Mouse (Mus musculus): ENCODE data around the gene Pcid2. TPM values are rescaled to one million over a fixed set of nuclear protein-coding genes. Genes with fewer than 3 reads are reported as not detected.

Pcid2 gene
- polyA plus RNA-seq, 1 experiment, result 23.6 TPM

- no peak overlapping the region for H3K4me3 ChIP-seq (ENCODE audit: insufficient read depth, poor library complexity, severe bottlenecking)
- no peaks in the 10 kb centered on the region for H3K79me3 ChIP-seq (ENCODE audit: low read depth)
- no peaks in the 10 kb centered on the region for H3K79me2 ChIP-seq (ENCODE audit: control insufficient read depth, insufficient read depth)
- peaks cover 61% of the 10 kb centered on the region for H3K27me3 ChIP-seq (ENCODE audit: control insufficient read depth, insufficient read depth, insufficient read length)
- H3ac ChIP-seq (ENCODE audit: control insufficient read depth, insufficient read length, low read depth), result no peak overlapping the region
- H3K36me3 ChIP-seq (ENCODE audit: control insufficient read depth, insufficient read depth), result no peaks in the 10 kb centered on the region
- TF ChIP-seq CEBPB (IDR thresholded peaks at IDR 0.05; ENCODE audit: low read depth), result no peak
- no peak for TF ChIP-seq USF1 (IDR thresholded peaks at IDR 0.05; ENCODE audit: low read depth)
- TF ChIP-seq MYOD1 (IDR thresholded peaks at IDR 0.05; ENCODE audit: control insufficient read depth, insufficient read length, low read depth), result no peak
- no peak for TF ChIP-seq FOSL1 (IDR thresholded peaks at IDR 0.05; ENCODE audit: insufficient read depth, low read length, poor library complexity, severe bottlenecking)
- TF ChIP-seq MYOG (IDR thresholded peaks at IDR 0.05; ENCODE audit: control insufficient read depth, extremely low read depth, insufficient read length), result no peak
- no peak for TF ChIP-seq CTCF (IDR thresholded peaks at IDR 0.05; ENCODE audit: control insufficient read depth, insufficient read depth, insufficient read length)
- no peak for TF ChIP-seq MAX (IDR thresholded peaks at IDR 0.05)
Observed at GRCm38 (mm10) chr8:13057351-13057750, 47.9 kb downstream of the Pcid2 start.

GRCm38 (mm10) chr8:13050550-13050949, 54.7 kb downstream of the Pcid2 start:
- no peak overlapping the region for H3K4me3 ChIP-seq (ENCODE audit: insufficient read depth, poor library complexity, severe bottlenecking)
- H3ac ChIP-seq (ENCODE audit: control insufficient read depth, insufficient read length, low read depth), result no peak overlapping the region
- TF ChIP-seq MYOG (IDR thresholded peaks at IDR 0.05; ENCODE audit: control insufficient read depth, extremely low read depth, insufficient read length) (no peak), CEBPB (IDR thresholded peaks at IDR 0.05; ENCODE audit: low read depth) (no peak), USF1 (IDR thresholded peaks at IDR 0.05; ENCODE audit: low read depth) (no peak), CTCF (IDR thresholded peaks at IDR 0.05; ENCODE audit: control insufficient read depth, insufficient read depth, insufficient read length) (no peak), MYOD1 (IDR thresholded peaks at IDR 0.05; ENCODE audit: control insufficient read depth, insufficient read length, low read depth) (no peak), MAX (IDR thresholded peaks at IDR 0.05) (no peak), FOSL1 (IDR thresholded peaks at IDR 0.05; ENCODE audit: insufficient read depth, low read length, poor library complexity, severe bottlenecking) (no peak)
- no peaks in the 10 kb centered on the region for H3K36me3 ChIP-seq (ENCODE audit: control insufficient read depth, insufficient read depth)
- H3K79me2 ChIP-seq (ENCODE audit: control insufficient read depth, insufficient read depth), result no peaks in the 10 kb centered on the region
- H3K79me3 ChIP-seq (ENCODE audit: low read depth), result no peaks in the 10 kb centered on the region
- peaks cover 68% of the 10 kb centered on the region for H3K27me3 ChIP-seq (ENCODE audit: control insufficient read depth, insufficient read depth, insufficient read length)

GRCm38 (mm10) chr8:13047652-13048051, 57.6 kb downstream of the Pcid2 start:
- Histone ChIP-seq H3K36me3 (ENCODE audit: control insufficient read depth, insufficient read depth) (no peaks in the 10 kb centered on the region), H3K27me3 (ENCODE audit: control insufficient read depth, insufficient read depth, insufficient read length) (peaks cover 54% of the 10 kb centered on the region), H3K79me2 (ENCODE audit: control insufficient read depth, insufficient read depth) (no peaks in the 10 kb centered on the region), H3ac (ENCODE audit: control insufficient read depth, insufficient read length, low read depth) (no peak overlapping the region), H3K4me3 (ENCODE audit: insufficient read depth, poor library complexity, severe bottlenecking) (no peak overlapping the region), H3K79me3 (ENCODE audit: low read depth) (no peaks in the 10 kb centered on the region)
- no peak for TF ChIP-seq MAX (IDR thresholded peaks at IDR 0.05)
- TF ChIP-seq CEBPB (IDR thresholded peaks at IDR 0.05; ENCODE audit: low read depth), result no peak
- TF ChIP-seq CTCF (IDR thresholded peaks at IDR 0.05; ENCODE audit: control insufficient read depth, insufficient read depth, insufficient read length), result no peak
- no peak for TF ChIP-seq MYOG (IDR thresholded peaks at IDR 0.05; ENCODE audit: control insufficient read depth, extremely low read depth, insufficient read length)
- TF ChIP-seq USF1 (IDR thresholded peaks at IDR 0.05; ENCODE audit: low read depth), result no peak
- no peak for TF ChIP-seq FOSL1 (IDR thresholded peaks at IDR 0.05; ENCODE audit: insufficient read depth, low read length, poor library complexity, severe bottlenecking)
- TF ChIP-seq MYOD1 (IDR thresholded peaks at IDR 0.05; ENCODE audit: control insufficient read depth, insufficient read length, low read depth), result no peak

GRCm38 (mm10) chr8:13041459-13041858, 63.8 kb downstream of the Pcid2 start:
- Histone ChIP-seq H3ac (ENCODE audit: control insufficient read depth, insufficient read length, low read depth) (no peak overlapping the region), H3K27me3 (ENCODE audit: control insufficient read depth, insufficient read depth, insufficient read length) (peaks cover 59% of the 10 kb centered on the region), H3K4me3 (ENCODE audit: insufficient read depth, poor library complexity, severe bottlenecking) (no peak overlapping the region), H3K36me3 (ENCODE audit: control insufficient read depth, insufficient read depth) (no peaks in the 10 kb centered on the region), H3K79me2 (ENCODE audit: control insufficient read depth, insufficient read depth) (no peaks in the 10 kb centered on the region), H3K79me3 (ENCODE audit: low read depth) (no peaks in the 10 kb centered on the region)
- TF ChIP-seq FOSL1 (IDR thresholded peaks at IDR 0.05; ENCODE audit: insufficient read depth, low read length, poor library complexity, severe bottlenecking) (no peak), CTCF (IDR thresholded peaks at IDR 0.05; ENCODE audit: control insufficient read depth, insufficient read depth, insufficient read length) (no peak), USF1 (IDR thresholded peaks at IDR 0.05; ENCODE audit: low read depth) (peak; percentile 54), MYOG (IDR thresholded peaks at IDR 0.05; ENCODE audit: control insufficient read depth, extremely low read depth, insufficient read length) (no peak), MYOD1 (IDR thresholded peaks at IDR 0.05; ENCODE audit: control insufficient read depth, insufficient read length, low read depth) (no peak), MAX (IDR thresholded peaks at IDR 0.05) (no peak)

- Histone ChIP-seq H3K4me3 (ENCODE audit: insufficient read depth, poor library complexity, severe bottlenecking) (no peak overlapping the region), H3K79me2 (ENCODE audit: control insufficient read depth, insufficient read depth) (no peaks in the 10 kb centered on the region), H3ac (ENCODE audit: control insufficient read depth, insufficient read length, low read depth) (no peak overlapping the region), H3K27me3 (ENCODE audit: control insufficient read depth, insufficient read depth, insufficient read length) (peaks cover 65% of the 10 kb centered on the region), H3K79me3 (ENCODE audit: low read depth) (no peaks in the 10 kb centered on the region), H3K36me3 (ENCODE audit: control insufficient read depth, insufficient read depth) (no peaks in the 10 kb centered on the region)
- TF ChIP-seq MAX (IDR thresholded peaks at IDR 0.05), result no peak
- TF ChIP-seq MYOG (IDR thresholded peaks at IDR 0.05; ENCODE audit: control insufficient read depth, extremely low read depth, insufficient read length), result no peak
- no peak for TF ChIP-seq CTCF (IDR thresholded peaks at IDR 0.05; ENCODE audit: control insufficient read depth, insufficient read depth, insufficient read length)
- no peak for TF ChIP-seq USF1 (IDR thresholded peaks at IDR 0.05; ENCODE audit: low read depth)
- no peak for TF ChIP-seq FOSL1 (IDR thresholded peaks at IDR 0.05; ENCODE audit: insufficient read depth, low read length, poor library complexity, severe bottlenecking)
- TF ChIP-seq MYOD1 (IDR thresholded peaks at IDR 0.05; ENCODE audit: control insufficient read depth, insufficient read length, low read depth), result no peak
Observed at GRCm38 (mm10) chr8:13039054-13039453, 66.2 kb downstream of the Pcid2 start.

- no peaks in the 10 kb centered on the region for H3K79me3 ChIP-seq (ENCODE audit: low read depth)
- H3K27me3 ChIP-seq (ENCODE audit: control insufficient read depth, insufficient read depth, insufficient read length), result peaks cover 70% of the 10 kb centered on the region
- TF ChIP-seq USF1 (IDR thresholded peaks at IDR 0.05; ENCODE audit: low read depth) (no peak), MYOD1 (IDR thresholded peaks at IDR 0.05; ENCODE audit: control insufficient read depth, insufficient read length, low read depth) (no peak), CEBPB (IDR thresholded peaks at IDR 0.05; ENCODE audit: low read depth) (no peak), FOSL1 (IDR thresholded peaks at IDR 0.05; ENCODE audit: insufficient read depth, low read length, poor library complexity, severe bottlenecking) (no peak)
- H3ac ChIP-seq (ENCODE audit: control insufficient read depth, insufficient read length, low read depth), result no peak overlapping the region
- H3K4me3 ChIP-seq (ENCODE audit: insufficient read depth, poor library complexity, severe bottlenecking), result no peak overlapping the region
- no peaks in the 10 kb centered on the region for H3K36me3 ChIP-seq (ENCODE audit: control insufficient read depth, insufficient read depth)
- no peaks in the 10 kb centered on the region for H3K79me2 ChIP-seq (ENCODE audit: control insufficient read depth, insufficient read depth)
Observed at GRCm38 (mm10) chr8:13037569-13037968, 67.7 kb downstream of the Pcid2 start.
